Mouse (Mus musculus) cortical plate, adult 2 months (tissue): ENCODE data around the gene Cux2. TPM values are rescaled to one million over a fixed set of nuclear protein-coding genes. Genes with fewer than 3 reads are reported as not detected.

Experiments used
- H3K27ac ChIP-seq: fragments of 200-500 bp; 2 replicates; pipeline ENCODE4 v1.5.1; 2012; ENCODE audit warnings: low read length, control low read depth, inconsistent platforms; ENCODE audit not compliant: insufficient read depth
- H3K4me1 ChIP-seq: fragments of 200-500 bp; 2 replicates; pipeline ENCODE4 v1.6.1; 2011; ENCODE audit warnings: low read length; ENCODE audit not compliant: control insufficient read depth, insufficient read depth
- H3K4me3 ChIP-seq: fragments of 200-500 bp; 2 replicates; pipeline ENCODE4 v1.5.1; 2011; ENCODE audit warnings: mild to moderate bottlenecking, low read length, control low read depth; ENCODE audit not compliant: insufficient read depth
- CTCF ChIP-seq: fragments of 200-500 bp; IDR thresholded peaks from 2 replicates; pipeline ENCODE4 v1.5.1; 2011; ENCODE audit warnings: mild to moderate bottlenecking, control low read depth, low read length; ENCODE audit not compliant: insufficient read depth; ENCODE audit errors: extremely low read depth
- POLR2A ChIP-seq: fragments of 200-500 bp; IDR thresholded peaks from 2 replicates; pipeline ENCODE4 v1.6.1; 2011; ENCODE audit warnings: mild to moderate bottlenecking, low read length, control low read depth; ENCODE audit not compliant: insufficient read depth; ENCODE audit errors: extremely low read depth
- polyA plus RNA-seq: library from polyadenylated mRNA; depleted of rRNA; stranded (reverse); fragments of >200 nt; gene quantifications from 2 replicates; pipeline ENCODE4 v1.2.3, GENCODE M21; 2012

Cux2 gene
- polyA plus RNA-seq, 1 experiment, result 109 TPM

GRCm38 (mm10) chr5:122083282-122083681, 33.4 kb upstream of the Cux2 start:
- no peaks in the 10 kb centered on the region for H3K4me1 ChIP-seq
- no peak overlapping the region for H3K4me3 ChIP-seq
- H3K27ac ChIP-seq, result no peak overlapping the region
- TF ChIP-seq CTCF (no peak), POLR2A (no peak)

DNA sequence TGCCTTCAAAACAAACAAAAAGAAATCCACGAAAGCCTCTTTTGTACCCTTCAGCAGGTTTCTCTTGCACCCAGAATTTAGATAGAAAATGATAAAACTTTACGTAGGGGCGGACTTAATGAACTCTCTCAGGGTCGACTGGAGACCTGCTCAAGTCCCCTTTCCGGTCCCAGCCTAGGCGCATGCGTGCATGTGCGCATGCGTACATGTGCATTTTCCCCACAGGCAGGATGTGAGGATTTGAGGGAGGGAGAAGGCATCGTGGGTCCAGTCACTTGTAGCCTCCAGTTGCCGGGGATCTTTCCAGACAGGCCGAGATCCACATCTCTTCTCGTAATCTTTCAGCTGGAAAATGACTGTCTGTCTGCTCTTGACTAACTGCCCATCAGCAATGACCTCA, 31.6 kb upstream of the Cux2 start:
- H3K4me1 ChIP-seq, result no peaks in the 10 kb centered on the region
- no peak overlapping the region for H3K27ac ChIP-seq
- H3K4me3 ChIP-seq, result no peak overlapping the region
- TF ChIP-seq POLR2A, result no peak
- no peak for TF ChIP-seq CTCF

DNA sequence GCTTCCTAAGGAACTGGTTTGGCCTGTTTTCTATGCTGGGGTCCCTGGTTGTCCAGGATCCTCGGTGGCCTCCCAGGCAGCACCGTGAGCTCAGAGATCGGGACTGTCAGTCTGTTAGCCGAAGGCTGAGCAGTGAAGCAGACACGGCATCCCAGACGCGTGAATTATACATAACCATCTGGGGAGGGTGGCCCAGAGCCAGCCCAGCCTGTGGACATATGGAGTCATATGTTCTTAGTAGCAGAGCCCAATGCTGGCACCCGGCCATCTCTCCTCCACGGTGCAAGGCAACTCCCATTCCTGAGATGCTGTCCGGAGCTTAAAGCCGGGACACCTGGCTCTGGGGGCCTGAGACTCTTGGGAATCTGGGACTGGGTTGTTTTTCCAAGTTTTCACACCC, 31.0 kb upstream of the Cux2 start:
- Histone ChIP-seq H3K4me3 (no peak overlapping the region), H3K27ac (no peak overlapping the region), H3K4me1 (no peaks in the 10 kb centered on the region)
- no peak for TF ChIP-seq CTCF
- TF ChIP-seq POLR2A, result no peak

- no peaks in the 10 kb centered on the region for H3K4me1 ChIP-seq
- no peak overlapping the region for H3K4me3 ChIP-seq
- no peak overlapping the region for H3K27ac ChIP-seq
- TF ChIP-seq POLR2A (no peak), CTCF (0 out of 2 replicates have a peak, but pooled peaks have one; percentile 29)
These were observed 29.9 kb upstream of the Cux2 start for GRCm38 (mm10) chr5:122079796-122080195.

DNA sequence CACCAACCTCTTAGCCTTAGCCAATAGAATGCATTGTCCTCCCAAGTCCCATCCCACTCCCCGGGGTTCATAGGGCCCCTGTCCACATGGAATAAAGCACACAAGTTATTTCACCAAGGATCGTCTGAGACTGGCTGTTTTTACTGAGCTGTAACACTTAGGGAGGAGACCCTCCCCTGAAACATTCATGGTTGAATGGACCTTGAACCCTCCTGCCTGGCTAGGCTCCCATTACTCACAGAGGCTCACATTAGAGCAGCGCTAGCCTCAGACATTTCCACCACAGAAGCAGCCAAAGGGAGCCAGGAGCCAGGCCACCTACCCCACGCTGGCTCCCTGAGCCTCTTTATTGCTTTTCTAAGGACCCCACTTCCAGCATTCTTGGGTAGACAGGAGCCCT, 27.3 kb upstream of the Cux2 start:
- no peak for TF ChIP-seq POLR2A
- TF ChIP-seq CTCF, result no peak
- no peak overlapping the region for H3K4me3 ChIP-seq
- H3K4me1 ChIP-seq, result no peaks in the 10 kb centered on the region
- no peak overlapping the region for H3K27ac ChIP-seq

GRCm38 (mm10) chr5:122075736-122076135, 25.8 kb upstream of the Cux2 start:
- Histone ChIP-seq H3K4me3 (no peak overlapping the region), H3K4me1 (no peaks in the 10 kb centered on the region), H3K27ac (no peak overlapping the region)
- TF ChIP-seq POLR2A (no peak), CTCF (0 out of 2 replicates have a peak, but pooled peaks have one; percentile 15)

- Histone ChIP-seq H3K4me3 (no peak overlapping the region), H3K4me1 (no peaks in the 10 kb centered on the region; the same call in 1 of the 2 replicates), H3K27ac (no peak overlapping the region)
- TF ChIP-seq POLR2A (no peak), CTCF (no peak)
These were observed 22.1 kb upstream of the Cux2 start for GRCm38 (mm10) chr5:122071997-122072396.

- TF ChIP-seq POLR2A (no peak), CTCF (no peak)
- H3K4me3 ChIP-seq, result no peak overlapping the region
- no peaks in the 10 kb centered on the region; the same call in 1 of the 2 replicates for H3K4me1 ChIP-seq
- H3K27ac ChIP-seq, result no peak overlapping the region
These were observed 21.3 kb upstream of the Cux2 start for GRCm38 (mm10) chr5:122070963-122071800.

- Histone ChIP-seq H3K4me1 (no peaks in the 10 kb centered on the region; the same call in 1 of the 2 replicates), H3K27ac (peak overlapping the region; percentile 38; the same call in 1 of the 2 replicates), H3K4me3 (no peak overlapping the region)
- TF ChIP-seq CTCF (no peak), POLR2A (no peak)
These were observed 18.7 kb upstream of the Cux2 start for GRCm38 (mm10) chr5:122068563-122068962.

DNA sequence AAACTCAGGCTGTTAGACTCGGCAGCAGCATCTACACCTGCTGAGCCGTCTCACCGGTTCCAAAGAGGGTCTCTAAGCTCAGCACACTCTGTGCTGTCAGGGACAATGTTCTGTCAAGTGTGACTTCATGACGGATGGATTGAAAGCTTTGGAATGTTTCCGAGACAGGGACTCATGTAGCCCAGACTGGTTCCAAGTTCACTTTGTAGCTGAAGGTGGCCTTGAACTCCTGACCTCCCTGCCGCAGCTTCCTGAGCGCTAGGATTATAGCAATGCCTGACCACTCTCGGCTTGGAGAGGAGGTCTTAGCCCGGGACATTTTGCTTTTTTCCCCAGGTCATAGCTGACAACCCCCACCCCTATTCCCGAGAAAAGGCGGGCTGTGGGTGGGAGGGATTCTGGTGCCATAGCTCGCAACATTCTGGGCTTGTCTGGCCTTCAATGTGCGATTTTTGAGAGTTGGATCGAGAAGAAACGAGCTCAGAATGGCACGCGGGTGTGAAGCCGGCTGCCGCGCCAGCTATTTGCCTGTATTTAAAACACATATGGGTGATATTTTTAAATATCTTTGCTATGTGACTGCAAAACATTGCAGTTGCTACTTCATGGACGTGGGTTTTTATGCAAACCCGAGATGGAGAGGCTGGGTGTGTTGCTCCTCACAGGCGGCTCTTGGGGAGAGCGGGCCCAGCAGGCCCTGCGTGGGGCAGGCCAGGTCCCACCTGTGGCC, 13.5 kb upstream of the Cux2 start:
- no peak for TF ChIP-seq POLR2A
- TF ChIP-seq CTCF, result no peak
- Histone ChIP-seq H3K27ac (0 out of 2 replicates have a peak overlapping the region, but pooled peaks have one; percentile 24), H3K4me1 (peaks cover 5% of the 10 kb centered on the region; the same call in 1 of the 2 replicates), H3K4me3 (no peak overlapping the region)
